Comparison of ENCODE assay signal across 8 mouse cellular contexts in the genomic region with DNA sequence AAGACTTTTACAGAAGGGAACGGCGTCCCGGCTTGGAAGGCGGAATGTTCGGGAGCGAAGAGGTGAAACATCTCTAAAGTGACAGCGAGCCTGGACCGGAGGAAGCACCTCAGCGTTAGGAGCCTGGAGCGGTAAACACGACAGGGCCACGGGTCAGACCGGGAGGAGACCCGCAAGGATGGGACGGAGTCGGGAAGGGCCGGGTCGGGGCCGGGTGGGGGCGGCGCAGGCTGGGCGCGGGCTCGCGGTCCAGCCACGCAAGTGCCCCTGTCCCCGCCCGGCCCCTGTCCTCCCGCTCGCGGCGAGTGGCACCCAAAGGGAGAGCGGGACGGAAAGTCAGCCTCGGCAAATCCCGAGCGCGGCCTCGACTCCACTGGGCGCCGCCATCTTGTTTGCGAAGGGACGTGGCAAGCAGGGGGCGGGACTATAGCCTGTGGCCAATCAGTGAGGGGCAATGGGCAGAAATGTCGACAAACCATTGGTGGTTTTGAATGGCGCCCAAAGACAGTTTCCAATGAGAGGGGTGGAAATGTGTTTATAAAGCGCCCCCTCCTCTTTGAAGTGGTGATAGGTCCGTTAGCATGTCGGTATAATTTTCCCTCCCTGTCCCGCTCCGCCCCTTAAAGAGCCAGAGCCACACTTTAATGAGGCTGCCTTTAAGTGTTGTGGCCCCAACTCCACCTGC. TPM values are rescaled to one million over a fixed set of nuclear protein-coding genes. Genes with fewer than 3 reads are reported as not detected.
DNase-seq lines count a peak whose midpoint lies in the region; ATAC-seq and TF ChIP-seq lines count a peak whose summit lies in the region.

A gene (minus strand): TSS at position 396 of the 685 bp plus-strand sequence.
A gene (minus strand): TSS at position 413 of the 685 bp plus-strand sequence.

- peak within 1 kb of the TSS; percentile 73 for H3K4me2 ChIP-seq in heart, embryonic 12.5 days
- H3K4me2 ChIP-seq in kidney, postnatal 0 days (ENCODE audit: low read length): peak within 1 kb of the TSS; percentile 54
- H3K4me2 ChIP-seq in liver, embryonic 11.5 days: peak within 1 kb of the TSS; percentile 61
- H3K4me2 ChIP-seq in stomach, embryonic 14.5 days (replicated peaks; ENCODE audit: low read depth, low read length): peak within 1 kb of the TSS; percentile 46

- peak within 1 kb of the TSS; percentile 80 for H3K27ac ChIP-seq in heart, embryonic 12.5 days (ENCODE audit: poor library complexity, severe bottlenecking)
- no peak within 1 kb of the TSS for H3K27ac ChIP-seq in kidney, postnatal 0 days
- peak within 1 kb of the TSS; percentile 30; the same call in 1 of the 2 replicates for H3K27ac ChIP-seq in liver, embryonic 11.5 days (ENCODE audit: low read depth, low read length)
- H3K27ac ChIP-seq in stomach, embryonic 14.5 days (ENCODE audit: low read length): peak within 1 kb of the TSS; percentile 75; the same call in 1 of the 2 replicates

- H3K9ac ChIP-seq in heart, embryonic 12.5 days: peak within 1 kb of the TSS; percentile 98
- peak within 1 kb of the TSS; percentile 74 for H3K9ac ChIP-seq in kidney, postnatal 0 days (ENCODE audit: low read depth, low read length)
- H3K9ac ChIP-seq in liver, embryonic 11.5 days (ENCODE audit: low read depth, low read length): peak within 1 kb of the TSS; percentile 85
- peak within 1 kb of the TSS; percentile 79 for H3K9ac ChIP-seq in stomach, embryonic 14.5 days (replicated peaks; ENCODE audit: low read depth, low read length)

- TF ChIP-seq CTCF in kidney, postnatal 0 days (IDR thresholded peaks at IDR 0.05; ENCODE audit: low read depth): no peak

- no peaks in the 10 kb centered on the region for H3K9me3 ChIP-seq in heart, embryonic 12.5 days (replicated peaks)
- H3K9me3 ChIP-seq in kidney, postnatal 0 days (replicated peaks; ENCODE audit: low read length): no peaks in the 10 kb centered on the region
- H3K9me3 ChIP-seq in liver, embryonic 11.5 days (ENCODE audit: control insufficient read depth, low read length): no peaks in the 10 kb centered on the region
- H3K9me3 ChIP-seq in stomach, embryonic 14.5 days (ENCODE audit: control insufficient read depth, low read depth, low read length): no peaks in the 10 kb centered on the region

- H3K4me1 ChIP-seq in heart, embryonic 12.5 days (replicated peaks): peaks cover 37% of the 10 kb centered on the region
- H3K4me1 ChIP-seq in kidney, postnatal 0 days (replicated peaks; ENCODE audit: insufficient read depth, low read length): peaks cover 23% of the 10 kb centered on the region
- H3K4me1 ChIP-seq in liver, embryonic 11.5 days (replicated peaks; ENCODE audit: control insufficient read depth, insufficient read depth, low read length): peaks cover 25% of the 10 kb centered on the region
- H3K4me1 ChIP-seq in stomach, embryonic 14.5 days (ENCODE audit: control insufficient read depth, insufficient read depth, low read length): peaks cover 23% of the 10 kb centered on the region

- peak; percentile 98 for DNase-seq in CD4-positive helper T cell, adult 2 months (ENCODE audit: low read depth, low spot score)
- peak; percentile 99 for DNase-seq in brain, embryonic 18.5 days (ENCODE audit: low read depth, low spot score)
- peak; percentile 100 for DNase-seq in kidney, postnatal 0 days (ENCODE audit: low spot score)
- peak; percentile 89 for DNase-seq in liver, embryonic 11.5 days (ENCODE audit: low spot score)
- DNase-seq in naive thymus-derived CD4-positive, alpha-beta T cell, adult 2 months (ENCODE audit: low read depth): peak; percentile 98

- peak; percentile 91 for ATAC-seq in erythroid progenitor cell, adult 5-6 weeks (replicated peaks; ENCODE audit: low FRiP score, poor library complexity, severe bottlenecking)
- peak; percentile 95 for ATAC-seq in heart, embryonic 12.5 days (ENCODE audit: insufficient number of reproducible peaks, low FRiP score)
- ATAC-seq in kidney, postnatal 0 days (replicated peaks; ENCODE audit: low FRiP score, low read depth): peak; percentile 94
- peak; percentile 94 for ATAC-seq in liver, embryonic 11.5 days (replicated peaks; ENCODE audit: low FRiP score)
- ATAC-seq in stomach, embryonic 14.5 days (ENCODE audit: insufficient number of reproducible peaks, insufficient read depth, low FRiP score, low read depth): peak; percentile 93

- WGBS in heart, embryonic 12.5 days: under 1% methylated on average over 49 of the region's 51 CpGs
- under 1% methylated on average over 50 of the region's 51 CpGs for WGBS in kidney, postnatal 0 days
- WGBS in liver, embryonic 11.5 days: under 1% methylated on average over 49 of the region's 51 CpGs
- WGBS in stomach, embryonic 14.5 days: 1% methylated on average over 51 of the region's 51 CpGs

- H3K36me3 ChIP-seq in heart, embryonic 12.5 days: peaks cover 4% of the 10 kb centered on the region
- H3K36me3 ChIP-seq in kidney, postnatal 0 days (ENCODE audit: insufficient read depth, low read length): no peaks in the 10 kb centered on the region
- peaks cover 7% of the 10 kb centered on the region for H3K36me3 ChIP-seq in liver, embryonic 11.5 days (ENCODE audit: control insufficient read depth, insufficient read depth, low read length)
- no peaks in the 10 kb centered on the region for H3K36me3 ChIP-seq in stomach, embryonic 14.5 days (ENCODE audit: control insufficient read depth, insufficient read depth, low read length)

- H3K27me3 ChIP-seq in heart, embryonic 12.5 days (replicated peaks): no peaks in the 10 kb centered on the region
- H3K27me3 ChIP-seq in kidney, postnatal 0 days (ENCODE audit: insufficient read depth, low read length): no peaks in the 10 kb centered on the region
- H3K27me3 ChIP-seq in liver, embryonic 11.5 days (replicated peaks; ENCODE audit: control insufficient read depth, insufficient read depth, low read length): no peaks in the 10 kb centered on the region
- H3K27me3 ChIP-seq in stomach, embryonic 14.5 days (ENCODE audit: control insufficient read depth, insufficient read depth, low read length): no peaks in the 10 kb centered on the region

- H3K4me3 ChIP-seq in heart, embryonic 12.5 days: peak within 1 kb of the TSS; percentile 92
- H3K4me3 ChIP-seq in kidney, postnatal 0 days (replicated peaks; ENCODE audit: low read depth, low read length): peak within 1 kb of the TSS; percentile 62
- peak within 1 kb of the TSS; percentile 82 for H3K4me3 ChIP-seq in liver, embryonic 11.5 days (ENCODE audit: low read depth, low read length)
- H3K4me3 ChIP-seq in stomach, embryonic 14.5 days (ENCODE audit: low read depth, low read length): peak within 1 kb of the TSS; percentile 78

RNA-seq across cellular contexts. Expression of the first gene that starts in this region (rescaled TPM):
- total RNA-seq in erythroid progenitor cell, adult 5-6 weeks (2015; ENCODE audit: low replicate concordance): not detected in 2 replicates
- total RNA-seq in erythroid progenitor cell, adult 5-6 weeks (2017; ENCODE audit: low replicate concordance): 1.4 TPM in 1 of 2 replicates, not detected in the other
- polyA plus RNA-seq in heart, embryonic 12.5 days (2016; fragmentation: Nextera tagmentation; extraction: Ambion mirVana): 0.20 TPM in 1 of 2 replicates, not detected in the other
- polyA plus RNA-seq in kidney, postnatal 0 days (2015; fragmentation: Nextera tagmentation; extraction: Ambion mirVana): not detected in 2 replicates
- polyA plus RNA-seq in liver, embryonic 11.5 days (2014; fragmentation: Nextera tagmentation; extraction: Ambion mirVana): not detected in 2 replicates
- 0.43 and 0.52 TPM in 2 replicates for polyA plus RNA-seq in stomach, embryonic 14.5 days (2014; fragmentation: Nextera tagmentation; extraction: Ambion mirVana)

RNA-seq across cellular contexts. Expression of the second gene that starts in this region (rescaled TPM):
- total RNA-seq in erythroid progenitor cell, adult 5-6 weeks (2015; ENCODE audit: low replicate concordance): 83.4 and 94.4 TPM in 2 replicates
- 43.9 and 53.3 TPM in 2 replicates for total RNA-seq in erythroid progenitor cell, adult 5-6 weeks (2017; ENCODE audit: low replicate concordance)
- 48.4 and 51.3 TPM in 2 replicates for polyA plus RNA-seq in heart, embryonic 12.5 days (2016; fragmentation: Nextera tagmentation; extraction: Ambion mirVana)
- polyA plus RNA-seq in kidney, postnatal 0 days (2015; fragmentation: Nextera tagmentation; extraction: Ambion mirVana): 46.6 and 49.7 TPM in 2 replicates
- polyA plus RNA-seq in liver, embryonic 11.5 days (2014; fragmentation: Nextera tagmentation; extraction: Ambion mirVana): 61.1 and 62.3 TPM in 2 replicates
- polyA plus RNA-seq in stomach, embryonic 14.5 days (2014; fragmentation: Nextera tagmentation; extraction: Ambion mirVana): 61.7 and 66.7 TPM in 2 replicates
